Mouse (Mus musculus): Measurements from ENCODE around the gene Mark1. TPM values are rescaled to one million over a fixed set of nuclear protein-coding genes. Genes with fewer than 3 reads are reported as not detected.

The Mark1 gene
- polyA plus RNA-seq, 1 experiment from 2014 or later = 1.9 TPM

DNA sequence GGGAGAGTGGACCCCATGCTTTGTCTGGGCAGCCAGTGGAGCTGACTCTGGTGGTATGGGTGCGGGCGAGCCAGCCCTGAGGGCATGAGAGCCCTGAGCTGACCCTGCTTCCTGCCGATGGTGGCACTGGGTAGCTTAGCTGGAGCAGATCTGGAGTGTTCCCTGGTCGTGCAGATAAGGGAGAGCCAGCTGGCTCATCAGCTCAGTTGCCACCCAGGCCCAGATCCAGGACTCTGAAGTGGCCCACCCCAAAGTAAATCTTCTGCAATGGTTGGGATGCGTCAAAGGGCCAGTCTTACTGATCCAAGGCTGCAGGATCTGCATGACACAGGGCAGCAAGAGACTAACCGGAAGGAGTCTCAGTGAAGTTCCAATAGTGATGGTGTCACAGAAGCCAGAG is 109.9 kb downstream of the Mark1 start:
- H3K27me3 ChIP-seq = peaks cover 7% of the 10 kb centered on the region
- no peaks in the 10 kb centered on the region for H3K9me3 ChIP-seq (replicated peaks)
- no peaks in the 10 kb centered on the region for H3K4me1 ChIP-seq (replicated peaks)
- no peak overlapping the region for H3K27ac ChIP-seq
- no peak overlapping the region for H3K4me3 ChIP-seq
- no peak for ATAC-seq (replicated peaks; ENCODE audit: insufficient number of reproducible peaks, insufficient read depth, low FRiP score, low read depth)
- H3K4me2 ChIP-seq = no peak overlapping the region
- no peak overlapping the region for H3K9ac ChIP-seq
- WGBS = 76% methylated on average over 6 of the region's 6 CpGs
- H3K36me3 ChIP-seq = no peaks in the 10 kb centered on the region

- H3K9me3 ChIP-seq (replicated peaks) = no peaks in the 10 kb centered on the region
- H3K4me1 ChIP-seq (replicated peaks) = peaks cover 9% of the 10 kb centered on the region
- no peak for ATAC-seq (replicated peaks; ENCODE audit: insufficient number of reproducible peaks, insufficient read depth, low FRiP score, low read depth)
- H3K27ac ChIP-seq = no peak overlapping the region
- no peak overlapping the region for H3K4me2 ChIP-seq
- H3K4me3 ChIP-seq = no peak overlapping the region
- no peak overlapping the region for H3K9ac ChIP-seq
- peaks cover 39% of the 10 kb centered on the region for H3K27me3 ChIP-seq
- H3K36me3 ChIP-seq = no peaks in the 10 kb centered on the region
- WGBS = 53% methylated on average over 1 of the region's 1 CpGs
Measured at GRCm38 (mm10) chr1:184886160-184886559, 113.2 kb downstream of the Mark1 start.

DNA sequence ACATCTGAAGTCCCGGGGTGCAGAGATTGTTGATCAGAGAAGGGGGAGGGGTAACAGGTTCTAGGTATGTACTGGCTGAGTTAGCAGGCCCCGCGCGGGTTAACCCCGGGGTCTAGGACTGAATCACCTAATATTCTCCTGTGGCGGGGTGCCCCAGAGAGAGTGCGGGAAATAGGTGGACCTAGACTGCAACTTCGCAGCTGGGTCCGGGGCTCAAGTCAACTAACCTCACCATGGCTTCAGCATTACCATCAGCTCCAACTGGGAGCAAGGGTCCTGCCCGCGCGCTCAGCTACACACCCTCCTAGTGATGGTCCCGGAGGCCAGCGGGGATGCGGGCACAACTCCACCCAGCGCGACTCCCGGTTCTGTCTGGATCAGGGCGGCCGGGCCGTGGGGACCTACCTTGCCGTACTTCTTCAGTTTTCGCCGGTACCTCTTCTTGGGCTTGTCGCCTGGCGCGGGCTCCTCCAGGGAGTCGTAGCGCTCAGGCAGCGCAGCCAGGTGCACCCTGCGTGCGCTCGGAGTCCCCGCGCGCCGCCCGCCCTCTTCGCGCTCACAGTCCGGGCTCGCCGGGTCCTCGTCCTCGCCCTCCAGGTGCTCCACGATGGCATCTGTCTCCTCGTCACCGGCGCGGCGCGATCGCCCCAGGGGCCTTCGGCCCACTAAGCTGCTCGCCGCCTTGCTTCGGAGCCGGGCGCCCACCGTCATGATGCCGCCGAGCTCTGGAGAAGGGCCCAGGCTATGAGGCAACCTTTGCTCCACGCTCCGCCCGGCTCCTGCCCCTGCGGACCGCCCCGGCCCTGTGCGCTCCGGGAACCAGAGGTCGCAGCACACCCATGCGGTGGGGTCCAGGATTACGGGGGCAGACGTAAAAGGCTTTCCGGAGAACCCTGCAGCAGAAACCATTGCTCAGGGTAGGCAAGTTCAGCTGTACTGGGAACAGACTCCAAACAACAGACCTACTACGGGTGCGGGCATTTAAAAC is 116.8 kb downstream of the Mark1 start, which contains the start of gene C130074G19Rik:
C130074G19Rik (minus strand) TSS at position 938 of the 988 bp plus-strand sequence.
- H3K36me3 ChIP-seq = no peaks in the 10 kb centered on the region
- H3K27ac ChIP-seq = no peak within 1 kb of the TSS
- peaks cover 9% of the 10 kb centered on the region for H3K4me1 ChIP-seq (replicated peaks)
- peaks cover 43% of the 10 kb centered on the region for H3K27me3 ChIP-seq
- H3K9me3 ChIP-seq (replicated peaks) = no peaks in the 10 kb centered on the region
- peak within 1 kb of the TSS; percentile 58 for H3K4me3 ChIP-seq
- 3% methylated on average over 77 of the region's 77 CpGs for WGBS
- peak; percentile 84 for ATAC-seq (replicated peaks; ENCODE audit: insufficient number of reproducible peaks, insufficient read depth, low FRiP score, low read depth)
- H3K9ac ChIP-seq = peak within 1 kb of the TSS; percentile 53
- H3K4me2 ChIP-seq = peak within 1 kb of the TSS; percentile 81

- H3K4me1 ChIP-seq (replicated peaks) = peaks cover 9% of the 10 kb centered on the region
- no peak overlapping the region for H3K27ac ChIP-seq
- no peaks in the 10 kb centered on the region for H3K36me3 ChIP-seq
- H3K27me3 ChIP-seq = peaks cover 43% of the 10 kb centered on the region
- ATAC-seq (replicated peaks; ENCODE audit: insufficient number of reproducible peaks, insufficient read depth, low FRiP score, low read depth) = no peak
- peak overlapping the region; percentile 58 for H3K4me3 ChIP-seq
- peak overlapping the region; percentile 53 for H3K9ac ChIP-seq
- 51% methylated on average over 7 of the region's 7 CpGs for WGBS
- H3K4me2 ChIP-seq = peak overlapping the region; percentile 81
- H3K9me3 ChIP-seq (replicated peaks) = no peaks in the 10 kb centered on the region
Measured at GRCm38 (mm10) chr1:184881861-184882260, 117.5 kb downstream of the Mark1 start.

- 83% methylated on average over 5 of the region's 5 CpGs for WGBS
Measured at GRCm38 (mm10) chr1:184881211-184881610, 118.2 kb downstream of the Mark1 start.

DNA sequence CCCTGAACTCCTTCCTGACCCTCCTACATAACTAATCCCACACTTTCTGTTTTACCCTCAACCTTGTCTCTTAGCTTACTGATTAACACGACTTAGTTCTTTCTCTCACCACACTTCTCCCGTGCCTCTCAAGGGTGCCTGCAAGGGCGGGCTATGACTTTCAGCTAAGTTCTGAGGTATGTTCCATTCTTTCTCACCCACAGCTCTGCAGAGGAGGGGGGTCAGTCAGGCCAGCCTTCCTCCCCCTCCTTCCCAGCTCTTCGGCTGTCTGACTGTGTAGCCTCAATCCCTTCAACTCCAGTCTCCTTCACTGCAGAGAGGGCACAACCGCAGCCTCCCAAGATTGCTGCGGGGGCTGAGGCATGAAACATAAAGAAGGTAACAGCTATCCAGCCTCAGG is 120.5 kb downstream of the Mark1 start:
- Histone ChIP-seq H3K27ac (no peak overlapping the region), H3K27me3 (peaks cover 30% of the 10 kb centered on the region), H3K4me3 (no peak overlapping the region), H3K4me1 (replicated peaks) (peaks cover 9% of the 10 kb centered on the region), H3K36me3 (no peaks in the 10 kb centered on the region), H3K9me3 (replicated peaks) (no peaks in the 10 kb centered on the region), H3K9ac (no peak overlapping the region), H3K4me2 (no peak overlapping the region)
- ATAC-seq (replicated peaks; ENCODE audit: insufficient number of reproducible peaks, insufficient read depth, low FRiP score, low read depth) = no peak
- WGBS = 75% methylated on average over 6 of the region's 6 CpGs

More at GRCm38 (mm10) chr1:184881211-184881610, 118.2 kb downstream of the Mark1 start:
- Histone ChIP-seq H3K4me1 (replicated peaks) (peaks cover 9% of the 10 kb centered on the region), H3K27me3 (peaks cover 43% of the 10 kb centered on the region), H3K4me3 (peak overlapping the region; percentile 58; the same call in 1 of the 2 replicates), H3K36me3 (no peaks in the 10 kb centered on the region), H3K27ac (no peak overlapping the region), H3K4me2 (peak overlapping the region; percentile 81; the same call in 1 of the 2 replicates), H3K9ac (no peak overlapping the region), H3K9me3 (replicated peaks) (no peaks in the 10 kb centered on the region)
- no peak for ATAC-seq (replicated peaks; ENCODE audit: insufficient number of reproducible peaks, insufficient read depth, low FRiP score, low read depth)

DNA sequence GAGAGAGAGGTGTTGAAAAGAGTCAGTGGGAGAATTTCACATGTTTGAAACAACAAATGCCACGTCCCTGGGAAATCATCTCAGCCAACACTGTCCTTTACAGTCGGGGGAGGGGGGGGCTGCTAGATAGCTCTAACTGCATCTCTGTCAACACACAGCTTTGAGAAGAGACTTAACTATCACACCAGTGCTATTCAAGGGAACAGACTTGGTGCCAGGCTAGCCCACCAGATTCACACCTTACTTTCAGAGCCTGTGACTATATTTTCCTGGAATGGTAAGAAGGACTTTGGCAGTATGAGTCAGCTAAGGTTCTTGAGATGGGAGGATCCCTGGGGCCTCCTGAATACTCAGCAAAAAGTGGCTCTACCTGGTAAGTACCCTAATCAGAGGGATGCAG is 122.1 kb downstream of the Mark1 start:
- Histone ChIP-seq H3K27ac (no peak overlapping the region), H3K27me3 (peaks cover 15% of the 10 kb centered on the region), H3K4me3 (no peak overlapping the region), H3K9ac (no peak overlapping the region), H3K36me3 (no peaks in the 10 kb centered on the region), H3K9me3 (replicated peaks) (no peaks in the 10 kb centered on the region), H3K4me1 (replicated peaks) (peaks cover 1% of the 10 kb centered on the region), H3K4me2 (no peak overlapping the region)
- 54% methylated on average over 2 of the region's 2 CpGs for WGBS
- ATAC-seq (replicated peaks; ENCODE audit: insufficient number of reproducible peaks, insufficient read depth, low FRiP score, low read depth) = no peak

DNA sequence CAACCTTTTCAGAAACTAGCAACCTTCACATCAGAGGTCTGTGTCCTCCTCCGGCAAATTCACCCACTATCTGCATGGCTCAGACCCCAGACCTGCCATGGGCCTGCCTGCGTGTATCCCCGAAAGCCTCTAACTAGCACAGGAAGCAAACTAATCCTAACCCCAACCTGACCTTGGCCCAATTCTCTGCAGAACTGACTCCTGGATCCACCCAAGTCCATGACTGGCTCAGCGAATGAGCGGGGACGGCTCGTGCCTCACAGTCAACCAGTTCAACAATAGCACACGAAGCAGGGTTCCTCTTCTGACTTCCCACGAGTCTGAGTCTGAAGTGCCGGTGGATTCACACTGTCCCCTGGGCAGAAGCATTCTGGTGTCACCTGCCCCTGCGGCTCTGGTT is 125.5 kb downstream of the Mark1 start:
- 78% methylated on average over 11 of the region's 11 CpGs for WGBS
- no peak for ATAC-seq (replicated peaks; ENCODE audit: insufficient number of reproducible peaks, insufficient read depth, low FRiP score, low read depth)
- H3K27me3 ChIP-seq = no peaks in the 10 kb centered on the region
- H3K36me3 ChIP-seq = no peaks in the 10 kb centered on the region
- no peaks in the 10 kb centered on the region for H3K9me3 ChIP-seq (replicated peaks)
- no peak overlapping the region for H3K9ac ChIP-seq
- H3K27ac ChIP-seq = no peak overlapping the region
- no peak overlapping the region for H3K4me2 ChIP-seq
- peaks cover 2% of the 10 kb centered on the region; the same call in 1 of the 2 replicates for H3K4me1 ChIP-seq (replicated peaks)
- no peak overlapping the region for H3K4me3 ChIP-seq

DNA sequence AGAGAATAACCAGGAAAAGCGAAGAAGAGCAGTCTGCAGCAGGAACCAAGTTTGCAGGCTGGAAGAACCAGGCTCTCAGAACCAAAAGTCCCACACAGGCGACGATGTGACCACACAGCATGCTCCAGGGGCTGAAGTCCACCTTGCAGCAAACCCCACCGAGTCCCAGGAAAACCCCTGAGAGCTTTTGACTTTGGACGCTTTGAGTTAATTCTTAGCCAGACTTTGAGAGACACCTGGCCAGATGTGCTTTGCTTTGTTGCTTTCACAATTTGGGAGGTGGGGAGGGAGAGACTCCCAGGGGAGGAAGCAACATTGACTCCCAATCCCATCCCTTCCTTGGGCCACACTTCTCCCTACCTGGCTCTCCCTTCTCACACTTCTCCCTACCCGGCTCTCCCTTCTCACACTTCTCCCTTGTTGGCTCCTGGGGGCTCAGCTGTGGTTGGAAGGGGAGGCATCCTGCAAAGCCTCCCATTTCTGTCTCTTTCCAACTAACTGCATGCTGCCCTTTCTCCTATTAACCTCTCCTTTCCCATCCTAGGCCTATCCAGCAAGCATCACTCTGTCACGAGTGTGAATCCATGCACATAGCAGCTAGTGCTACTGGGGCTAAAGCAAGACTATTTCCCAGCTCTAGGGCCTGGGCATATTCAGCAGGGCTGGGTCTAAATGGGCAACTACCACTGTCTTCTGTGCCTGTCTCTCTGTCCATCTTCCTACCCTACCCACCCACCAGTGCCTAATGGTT is 127.1 kb downstream of the Mark1 start:
- no peaks in the 10 kb centered on the region for H3K9me3 ChIP-seq (replicated peaks)
- H3K9ac ChIP-seq = no peak overlapping the region
- 75% methylated on average over 7 of the region's 7 CpGs for WGBS
- H3K27ac ChIP-seq = no peak overlapping the region
- no peaks in the 10 kb centered on the region for H3K36me3 ChIP-seq
- no peak for ATAC-seq (replicated peaks; ENCODE audit: insufficient number of reproducible peaks, insufficient read depth, low FRiP score, low read depth)
- no peak overlapping the region for H3K4me2 ChIP-seq
- no peaks in the 10 kb centered on the region for H3K27me3 ChIP-seq
- peaks cover 2% of the 10 kb centered on the region; the same call in 1 of the 2 replicates for H3K4me1 ChIP-seq (replicated peaks)
- H3K4me3 ChIP-seq = no peak overlapping the region

DNA sequence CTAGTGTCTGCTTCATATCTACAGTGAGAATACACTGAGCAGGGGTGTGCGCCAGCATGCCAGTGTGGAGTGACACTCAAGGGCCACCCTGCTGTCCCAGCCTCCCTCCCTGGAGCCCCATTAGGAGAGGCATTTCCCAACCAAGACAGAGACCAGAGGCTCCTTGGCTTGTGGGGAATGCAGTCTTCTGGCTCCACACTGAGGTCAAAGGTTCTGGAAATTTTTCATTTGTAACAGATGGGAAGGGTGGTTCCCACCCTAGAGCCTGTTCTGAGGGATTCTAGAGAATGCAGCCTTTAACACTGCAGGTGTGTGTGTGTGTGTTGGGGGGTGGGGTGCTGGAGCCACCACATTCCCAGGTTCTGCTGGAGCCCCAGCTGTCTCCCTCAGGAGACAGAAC is 127.9 kb downstream of the Mark1 start:
- no peak for ATAC-seq (replicated peaks; ENCODE audit: insufficient number of reproducible peaks, insufficient read depth, low FRiP score, low read depth)
- H3K9me3 ChIP-seq (replicated peaks) = no peaks in the 10 kb centered on the region
- H3K36me3 ChIP-seq = no peaks in the 10 kb centered on the region
- whole genome bisulfite sequencing = 70% methylated on average over 1 of the region's 1 CpGs
- H3K9ac ChIP-seq = no peak overlapping the region
- H3K4me2 ChIP-seq = no peak overlapping the region
- no peak overlapping the region for H3K27ac ChIP-seq
- no peak overlapping the region for H3K4me3 ChIP-seq
- no peaks in the 10 kb centered on the region for H3K27me3 ChIP-seq
- peaks cover 2% of the 10 kb centered on the region; the same call in 1 of the 2 replicates for H3K4me1 ChIP-seq (replicated peaks)

DNA sequence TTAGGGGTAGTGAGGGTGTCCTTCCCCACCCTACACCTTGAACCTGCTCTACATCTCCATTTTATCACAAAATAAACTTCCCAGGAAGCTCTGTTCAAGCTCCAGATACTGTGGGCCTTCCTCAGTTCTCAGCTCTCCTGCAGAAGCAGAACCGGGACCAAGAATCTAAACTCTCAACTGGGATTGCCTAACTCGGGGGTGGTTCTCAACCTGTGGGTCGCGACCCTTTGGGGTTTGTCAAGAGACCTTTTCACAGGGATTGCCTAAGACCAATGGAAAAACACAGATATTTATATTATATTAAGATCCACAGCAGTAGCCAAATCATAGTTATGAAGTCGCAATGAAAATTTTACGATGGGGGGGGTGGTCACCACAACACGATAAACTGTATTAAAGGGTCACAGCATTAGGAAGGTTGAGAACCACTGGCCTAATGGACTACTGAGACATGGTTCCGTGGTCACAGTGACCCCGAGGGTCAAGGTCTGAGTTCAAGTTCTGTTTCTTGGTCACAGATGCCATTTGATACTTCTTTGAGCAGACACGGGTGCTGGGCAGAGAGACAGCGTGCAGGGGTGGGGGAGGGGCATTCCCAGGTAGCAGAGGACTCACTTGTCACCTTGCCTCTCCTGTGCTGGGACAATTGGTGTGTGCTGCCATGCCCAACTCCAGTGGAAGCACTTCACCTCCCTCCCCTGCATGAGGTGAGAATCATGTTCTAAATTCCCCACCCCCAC is 128.6 kb downstream of the Mark1 start:
- H3K9me3 ChIP-seq (replicated peaks) = no peaks in the 10 kb centered on the region
- H3K9ac ChIP-seq = no peak overlapping the region
- 77% methylated on average over 11 of the region's 11 CpGs for WGBS
- H3K36me3 ChIP-seq = no peaks in the 10 kb centered on the region
- no peak overlapping the region for H3K4me2 ChIP-seq
- no peak overlapping the region for H3K27ac ChIP-seq
- H3K4me3 ChIP-seq = no peak overlapping the region
- H3K4me1 ChIP-seq (replicated peaks) = peaks cover 2% of the 10 kb centered on the region; the same call in 1 of the 2 replicates
- no peak for ATAC-seq (replicated peaks; ENCODE audit: insufficient number of reproducible peaks, insufficient read depth, low FRiP score, low read depth)
- no peaks in the 10 kb centered on the region for H3K27me3 ChIP-seq

Measured in heart, embryonic 15.5 days (tissue).